ENCODE assay signal across 27 mouse cellular contexts in genomic region chr2:114885734-114886260, GRCm38 (mm10).
A peak's percentile ranks its signal among the peaks of the same experiment; 100 is the strongest.
DNase-seq lines count a peak whose midpoint lies in the region; ATAC-seq and TF ChIP-seq lines count a peak whose summit lies in the region.
"Had no signal": no experiment of that assay in that cellular context is flagged by ENCODE, and none has a peak within 500 bp of the region (broad histone marks: within the 10 kb centered on the region; RNA-seq: fewer than 3 reads in every experiment).

No protein-coding gene starts in this region.

- no peaks in the 10 kb centered on the region for H3K36me3 ChIP-seq in stomach, postnatal 0 days (ENCODE audit: control insufficient read depth, insufficient read depth, low read length)
- H3K36me3 ChIP-seq: embryonic facial prominence, embryonic 10.5 days; embryonic facial prominence, embryonic 13.5 days; forebrain, embryonic 10.5 days; G1E; hindbrain, embryonic 12.5 days; hindbrain, embryonic 15.5 days had no signal

- H3K4me1 ChIP-seq in embryonic fibroblast, embryonic 13.5 days (ENCODE audit: control insufficient read depth, insufficient read depth, low read length) = no peaks in the 10 kb centered on the region
- no peaks in the 10 kb centered on the region for H3K4me1 ChIP-seq in stomach, postnatal 0 days (replicated peaks; ENCODE audit: control insufficient read depth, insufficient read depth)
- H3K4me1 ChIP-seq: embryonic facial prominence, embryonic 10.5 days; embryonic facial prominence, embryonic 13.5 days; forebrain, embryonic 10.5 days; forebrain, embryonic 13.5 days; hindbrain, embryonic 12.5 days; hindbrain, embryonic 15.5 days had no signal

- H3K4me2 ChIP-seq in stomach, postnatal 0 days (replicated peaks; ENCODE audit: low read depth) = no peak overlapping the region
- H3K4me2 ChIP-seq: embryonic facial prominence, embryonic 13.5 days; forebrain, embryonic 13.5 days; heart, embryonic 11.5 days; hindbrain, embryonic 12.5 days; hindbrain, embryonic 15.5 days had no signal

- TF ChIP-seq POLR2A in embryonic fibroblast, embryonic 13.5 days (IDR thresholded peaks at IDR 0.05; ENCODE audit: low read depth, low read length) = no peak

- ATAC-seq in stomach, postnatal 0 days (ENCODE audit: low FRiP score, low TSS enrichment) = no peak
- ATAC-seq: forebrain, embryonic 13.5 days; forebrain, embryonic 16.5 days; intestine, postnatal 0 days; Patski had no signal

- peak overlapping the region; percentile 69 for H3K27ac ChIP-seq in embryonic fibroblast, embryonic 13.5 days (ENCODE audit: insufficient read depth, low read length)
- H3K27ac ChIP-seq in stomach, postnatal 0 days (replicated peaks) = no peak overlapping the region
- H3K27ac ChIP-seq: embryonic facial prominence, embryonic 10.5 days; embryonic facial prominence, embryonic 13.5 days; forebrain, embryonic 10.5 days; forebrain, embryonic 13.5 days; hindbrain, embryonic 12.5 days; hindbrain, embryonic 15.5 days had no signal

- DNase-seq in 416B (ENCODE audit: low read depth) (peak; percentile 19), MN1 (ENCODE audit: low spot score) (peak; percentile 9)
- DNase-seq in ovary, postnatal 36 days (ENCODE audit: low spot score) = no peak
- DNase-seq in stomach, postnatal 0 days (ENCODE audit: low spot score) = no peak
- no peak for DNase-seq in adrenal gland, postnatal 4 days (ENCODE audit: low spot score in 2 of 2)
- DNase-seq: adrenal gland, adult 2 months; adrenal gland, postnatal 14 days; cerebellum, adult 11-12 months; cerebellum, adult 8-10 months; cerebellum, postnatal 10 days; cerebellum, postnatal 36 days; embryo, embryonic 11 days; gastrocnemius, postnatal 14 days; heart, adult 11 months had no signal

- 83% methylated on average over 2 of the region's 2 CpGs for WGBS in stomach, postnatal 0 days

- TF ChIP-seq EP300 in stomach, postnatal 0 days (optimal IDR thresholded peaks at IDR 0.05) = no peak

- no peak overlapping the region for H3K9ac ChIP-seq in stomach, postnatal 0 days (ENCODE audit: low read length)
- H3K9ac ChIP-seq: embryonic facial prominence, embryonic 13.5 days; forebrain, embryonic 13.5 days; hindbrain, embryonic 12.5 days; hindbrain, embryonic 15.5 days had no signal

- H3K9me3 ChIP-seq in stomach, postnatal 0 days (ENCODE audit: control insufficient read depth, low read length) = no peaks in the 10 kb centered on the region
- H3K9me3 ChIP-seq: embryonic facial prominence, embryonic 10.5 days; embryonic facial prominence, embryonic 13.5 days; forebrain, embryonic 10.5 days; forebrain, embryonic 13.5 days; G1E; hindbrain, embryonic 12.5 days; hindbrain, embryonic 15.5 days had no signal

- no peak for TF ChIP-seq CTCF in embryonic fibroblast, embryonic 13.5 days (IDR thresholded peaks at IDR 0.05; ENCODE audit: borderline replicate concordance, insufficient read depth, low read length)
- no peak for TF ChIP-seq CTCF in stomach, postnatal 0 days (IDR thresholded peaks at IDR 0.05; ENCODE audit: low read depth)

- no peak overlapping the region for H3K4me3 ChIP-seq in embryonic fibroblast, embryonic 13.5 days (ENCODE audit: insufficient read depth, low read length)
- H3K4me3 ChIP-seq in stomach, postnatal 0 days (ENCODE audit: low read depth, low read length) = no peak overlapping the region
- H3K4me3 ChIP-seq: embryonic facial prominence, embryonic 10.5 days; embryonic facial prominence, embryonic 13.5 days; forebrain, embryonic 10.5 days; forebrain, embryonic 13.5 days; hindbrain, embryonic 12.5 days; hindbrain, embryonic 15.5 days had no signal

- no peaks in the 10 kb centered on the region for H3K27me3 ChIP-seq in stomach, postnatal 0 days (ENCODE audit: control insufficient read depth, insufficient read depth, low read length)
- H3K27me3 ChIP-seq: CH12.LX; embryonic facial prominence, embryonic 13.5 days; forebrain, embryonic 13.5 days; hindbrain, embryonic 12.5 days; hindbrain, embryonic 15.5 days; Patski had no signal

Comparison
In these comparisons a context has a peak if more than half of its experiments do, and no peak if none do; other contexts are left out.
1. DNase-seq: peak in 416B (single experiment) and MN1 (single experiment); none in ovary, postnatal 36 days (single experiment), stomach, postnatal 0 days (single experiment) and adrenal gland, postnatal 4 days (0 of 2).